Comparison of ENCODE assay signal across 9 mouse cellular contexts in genomic region chr13:59656316-59656832, GRCm38 (mm10). TPM values are rescaled to one million over a fixed set of nuclear protein-coding genes. Genes with fewer than 3 reads are reported as not detected.
DNase-seq lines count a peak whose midpoint lies in the region; ATAC-seq and TF ChIP-seq lines count a peak whose summit lies in the region.
"Had no signal": no experiment of that assay in that cellular context is flagged by ENCODE, and none has a peak within 500 bp of the region (broad histone marks: within the 10 kb centered on the region; RNA-seq: fewer than 3 reads in every experiment).

No protein-coding gene starts in this region.

- H3K9me3 ChIP-seq in heart, embryonic 14.5 days (ENCODE audit: control insufficient read depth, low read length) = no peaks in the 10 kb centered on the region
- peaks cover 2% of the 10 kb centered on the region for H3K9me3 ChIP-seq in CH12.LX (replicated peaks; ENCODE audit: low read length)
- H3K9me3 ChIP-seq in hindbrain, embryonic 13.5 days = no peaks in the 10 kb centered on the region
- H3K9me3 ChIP-seq in midbrain, embryonic 12.5 days = no peaks in the 10 kb centered on the region
- H3K9me3 ChIP-seq: limb, embryonic 13.5 days had no signal

- no peak for DNase-seq in heart, postnatal 14 days
- DNase-seq in CH12.LX (ENCODE audit: extremely low read depth) = peak; percentile 80
- no peak for DNase-seq in embryo, embryonic 10.5 days (ENCODE audit: low spot score)
- no peak for DNase-seq in right cerebral cortex, postnatal 10 days (ENCODE audit: low spot score in 2 of 2)
- DNase-seq in left cerebral cortex, postnatal 36 days (ENCODE audit: low spot score in 2 of 2) = no peak

- H3K4me2 ChIP-seq in heart, embryonic 14.5 days (ENCODE audit: low read length) = no peak overlapping the region
- peak overlapping the region; percentile 48; the same call in 1 of the 2 replicates for H3K4me2 ChIP-seq in CH12.LX (ENCODE audit: insufficient read depth, low read depth, poor library complexity, severe bottlenecking)
- H3K4me2 ChIP-seq in hindbrain, embryonic 13.5 days = no peak overlapping the region
- peak overlapping the region; percentile 11; the same call in 1 of the 2 replicates for H3K4me2 ChIP-seq in midbrain, embryonic 12.5 days (replicated peaks)
- H3K4me2 ChIP-seq: limb, embryonic 13.5 days had no signal

- 63% methylated on average over 10 of the region's 10 CpGs for WGBS in heart, embryonic 14.5 days
- WGBS in hindbrain, embryonic 13.5 days = 55% methylated on average over 10 of the region's 10 CpGs
- WGBS in midbrain, embryonic 12.5 days = 51% methylated on average over 10 of the region's 10 CpGs

- TF ChIP-seq POLR2A in CH12.LX (IDR thresholded peaks at IDR 0.05; ENCODE audit: low read depth, low read length) = peak; percentile 44; the same call in 1 of the 2 replicates

- no peaks in the 10 kb centered on the region for H3K79me2 ChIP-seq in CH12.LX (replicated peaks; ENCODE audit: control insufficient read depth, extremely low read depth, insufficient read depth, poor library complexity, severe bottlenecking)

- H3K27ac ChIP-seq in heart, embryonic 14.5 days (replicated peaks in 1 of 2; ENCODE audit: control insufficient read depth in 1 of 2, insufficient read depth in 1 of 2, low read depth in 2 of 2, low read length in 2 of 2) = peak overlapping the region; percentile 31 to 58; a peak in 3 of 4 replicates
- 0 out of 2 replicates have a peak overlapping the region, but pooled peaks have one; percentile 4 for H3K27ac ChIP-seq in CH12.LX (ENCODE audit: insufficient read depth, low read depth)
- H3K27ac ChIP-seq in hindbrain, embryonic 13.5 days = peak overlapping the region; percentile 75
- H3K27ac ChIP-seq in midbrain, embryonic 12.5 days (replicated peaks) = peak overlapping the region; percentile 89
- H3K27ac ChIP-seq: limb, embryonic 13.5 days had no signal

- dilution Hi-C loops in CH12.LX (cut with MboI; ENCODE audit: extremely low pct_ligation_motif_present, extremely low pct_unique_long_range_greater_than_20kb, low sequenced_read_pairs) = no loop called here

- no peak overlapping the region for H3K4me3 ChIP-seq in heart, embryonic 14.5 days (ENCODE audit: control insufficient read depth in 1 of 2, insufficient read depth in 1 of 2, low read depth in 1 of 2, low read length in 2 of 2)
- H3K4me3 ChIP-seq in CH12.LX (replicated peaks in 1 of 3; ENCODE audit: low read depth in 2 of 3, low read length in 2 of 3, poor library complexity in 1 of 3) = peak overlapping the region in 2 of 3 experiments; percentile 1 to 37
- no peak overlapping the region for H3K4me3 ChIP-seq in hindbrain, embryonic 13.5 days
- no peak overlapping the region for H3K4me3 ChIP-seq in midbrain, embryonic 12.5 days
- H3K4me3 ChIP-seq: limb, embryonic 13.5 days had no signal

- in situ Hi-C loops in CH12.LX (cut with MboI; ENCODE audit: low pct_ligation_motif_present, low pct_unique_long_range_greater_than_20kb, low sequenced_read_pairs) = no loop called here

- H3K36me3 ChIP-seq in heart, embryonic 14.5 days (ENCODE audit: control insufficient read depth, insufficient read depth, low read length) = no peaks in the 10 kb centered on the region
- H3K36me3 ChIP-seq in CH12.LX (replicated peaks in 1 of 2; ENCODE audit: control insufficient read depth in 1 of 2, insufficient read depth in 1 of 2, low read length in 1 of 2) = peaks cover 3 to 52% of the 10 kb centered on the region in 2 experiments
- H3K36me3 ChIP-seq in hindbrain, embryonic 13.5 days = peaks cover 25% of the 10 kb centered on the region
- peaks cover 57% of the 10 kb centered on the region for H3K36me3 ChIP-seq in midbrain, embryonic 12.5 days

- ATAC-seq in heart, embryonic 14.5 days (ENCODE audit: insufficient number of reproducible peaks, insufficient read depth, low FRiP score, low read depth) = no peak
- no peak for ATAC-seq in hindbrain, embryonic 13.5 days (ENCODE audit: low FRiP score)
- ATAC-seq in midbrain, embryonic 12.5 days (ENCODE audit: low FRiP score, low read depth) = peak; percentile 32; the same call in 1 of the 2 replicates

- H3K27me3 ChIP-seq in heart, embryonic 14.5 days (ENCODE audit: control insufficient read depth, insufficient read depth, low read length) = no peaks in the 10 kb centered on the region
- no peaks in the 10 kb centered on the region for H3K27me3 ChIP-seq in CH12.LX (replicated peaks)
- no peaks in the 10 kb centered on the region for H3K27me3 ChIP-seq in hindbrain, embryonic 13.5 days
- H3K27me3 ChIP-seq in midbrain, embryonic 12.5 days = no peaks in the 10 kb centered on the region
- H3K27me3 ChIP-seq: limb, embryonic 13.5 days had no signal

- peak; percentile 42; the same call in 1 of the 2 replicates for TF ChIP-seq EP300 in CH12.LX (IDR thresholded peaks at IDR 0.05; ENCODE audit: low read length)

- H3K9ac ChIP-seq in heart, embryonic 14.5 days (ENCODE audit: low read length) = no peak overlapping the region
- no peak overlapping the region for H3K9ac ChIP-seq in CH12.LX (ENCODE audit: insufficient read depth, low read depth)
- no peak overlapping the region for H3K9ac ChIP-seq in hindbrain, embryonic 13.5 days
- H3K9ac ChIP-seq in midbrain, embryonic 12.5 days (replicated peaks) = no peak overlapping the region
- H3K9ac ChIP-seq: limb, embryonic 13.5 days had no signal

- no peak for TF ChIP-seq CTCF in CH12.LX (conservative IDR thresholded peaks at IDR 0.05 in 1 of 2, IDR thresholded peaks at IDR 0.05 in 1 of 2; ENCODE audit: low read depth in 2 of 2, low read length in 2 of 2)

- H3K4me1 ChIP-seq in heart, embryonic 14.5 days (ENCODE audit: control insufficient read depth in 2 of 2, insufficient read depth in 2 of 2, low read length in 2 of 2) = peaks cover 13 to 18% of the 10 kb centered on the region in 2 experiments
- peaks cover 13 to 38% of the 10 kb centered on the region in 2 experiments for H3K4me1 ChIP-seq in CH12.LX (ENCODE audit: control insufficient read depth in 1 of 2, insufficient read depth in 2 of 2)
- H3K4me1 ChIP-seq in hindbrain, embryonic 13.5 days (replicated peaks) = peaks cover 35% of the 10 kb centered on the region
- peaks cover 46% of the 10 kb centered on the region for H3K4me1 ChIP-seq in midbrain, embryonic 12.5 days

- no peak for TF ChIP-seq RAD21 in CH12.LX (IDR thresholded peaks at IDR 0.05; ENCODE audit: low read depth, low read length)

- intact Hi-C loops in heart, postnatal 14 days (cut with DNase I) = no loop called here
- intact Hi-C loops in left cerebral cortex, postnatal 36 days (cut with DNase I) = no loop called here

TF ChIP-seq in CH12.LX, 34 proteins besides CTCF, POLR2A, EP300 and RAD21 (continues in another document):
- TF ChIP-seq MAX (IDR thresholded peaks at IDR 0.05; ENCODE audit: low read length) (peak; percentile 78), ZC3H11A (IDR thresholded peaks at IDR 0.05; ENCODE audit: low read depth, low read length) (no peak), IRF4 (IDR thresholded peaks at IDR 0.05; ENCODE audit: low read depth, low read length) (peak; percentile 43), BHLHE40 (IDR thresholded peaks at IDR 0.05; ENCODE audit: low read depth, low read length) (0 out of 2 replicates have a peak, but pooled peaks have one; percentile 31), TBP (conservative IDR thresholded peaks at IDR 0.05; ENCODE audit: low read depth, low read length) (no peak; the same call in 1 of the 2 replicates), SMC3 (IDR thresholded peaks at IDR 0.05; ENCODE audit: low read depth, low read length) (no peak), NRF1 (IDR thresholded peaks at IDR 0.05; ENCODE audit: low read depth, low read length) (no peak), NELFE (IDR thresholded peaks at IDR 0.05; ENCODE audit: low read depth, low read length) (peak; percentile 62; the same call in 1 of the 2 replicates), POLR2AphosphoS2 (IDR thresholded peaks at IDR 0.05; ENCODE audit: low read depth, low read length) (no peak)

RNA-seq across cellular contexts. Expression of gene Golm1, which starts 19.2 kb away (rescaled TPM):
- polyA plus RNA-seq in heart, embryonic 14.5 days (2014; fragmentation: Nextera tagmentation; extraction: Ambion mirVana) = 46.6 and 49.2 TPM in 2 replicates
- 10 to 100 TPM; 16.3 to 20.8 TPM for total RNA-seq in heart, postnatal 14 days (2021)
- total RNA-seq in CH12.LX (2012; rRNA removed) (16.4 and 17.4 TPM in 2 replicates), CH12.LX (2014; rRNA removed) (18.9 and 21.9 TPM in 2 replicates)
- polyA plus RNA-seq in CH12.LX (2012; ENCODE audit: insufficient read length, low read depth) = 14.3 and 18.1 TPM in 2 replicates
- 49.3 and 50.6 TPM in 2 replicates for polyA plus RNA-seq in hindbrain, embryonic 13.5 days (2015; fragmentation: Nextera tagmentation; extraction: Ambion mirVana)
- polyA plus RNA-seq in midbrain, embryonic 12.5 days (2016; fragmentation: Nextera tagmentation; extraction: Ambion mirVana) = 122 and 134 TPM in 2 replicates
- 10 to 100 TPM; 17.2 to 20.5 TPM for total RNA-seq in left cerebral cortex, postnatal 36 days (2021)

RNA-seq across cellular contexts. Expression of gene 4921517D22Rik, which starts 37.5 kb away (rescaled TPM):
- not detected in 2 replicates for polyA plus RNA-seq in heart, embryonic 14.5 days (2014; fragmentation: Nextera tagmentation; extraction: Ambion mirVana)
- total RNA-seq in heart, postnatal 14 days (2021) = not detected
- total RNA-seq in CH12.LX (2012; rRNA removed) (not detected in 2 replicates), CH12.LX (2014; rRNA removed) (not detected in 2 replicates)
- polyA plus RNA-seq in CH12.LX (2012; ENCODE audit: insufficient read length, low read depth) = not detected in 2 replicates
- polyA plus RNA-seq in hindbrain, embryonic 13.5 days (2015; fragmentation: Nextera tagmentation; extraction: Ambion mirVana) = not detected in 2 replicates
- not detected in 2 replicates for polyA plus RNA-seq in midbrain, embryonic 12.5 days (2016; fragmentation: Nextera tagmentation; extraction: Ambion mirVana)
- total RNA-seq in left cerebral cortex, postnatal 36 days (2021) = not detected
- polyA plus RNA-seq: limb, embryonic 13.5 days had no signal

RNA-seq across cellular contexts. Expression of gene Spata31d1a, which starts 53.8 kb away (rescaled TPM):
- polyA plus RNA-seq in heart, embryonic 14.5 days (2014; fragmentation: Nextera tagmentation; extraction: Ambion mirVana) = 0.05 TPM in 1 of 2 replicates, not detected in the other
- total RNA-seq in heart, postnatal 14 days (2021) = not detected
- total RNA-seq in CH12.LX (2012; rRNA removed) (not detected in 2 replicates), CH12.LX (2014; rRNA removed) (not detected in 2 replicates)
- 0.19 TPM in 1 of 2 replicates, not detected in the other for polyA plus RNA-seq in CH12.LX (2012; ENCODE audit: insufficient read length, low read depth)
- 0.04 TPM in 1 of 2 replicates, not detected in the other for polyA plus RNA-seq in hindbrain, embryonic 13.5 days (2015; fragmentation: Nextera tagmentation; extraction: Ambion mirVana)
- 0.05 TPM in 2 replicates for polyA plus RNA-seq in midbrain, embryonic 12.5 days (2016; fragmentation: Nextera tagmentation; extraction: Ambion mirVana)
- total RNA-seq in left cerebral cortex, postnatal 36 days (2021) = under 1 TPM; 0.12 to 0.25 TPM
- polyA plus RNA-seq: limb, embryonic 13.5 days had no signal

RNA-seq across cellular contexts. Expression of gene Spata31d1b, which starts 55.7 kb away (rescaled TPM):
- polyA plus RNA-seq in heart, embryonic 14.5 days (2014; fragmentation: Nextera tagmentation; extraction: Ambion mirVana) = not detected in 2 replicates
- total RNA-seq in heart, postnatal 14 days (2021) = not detected
- total RNA-seq in CH12.LX (2012; rRNA removed) (0.13 and 0.30 TPM in 2 replicates), CH12.LX (2014; rRNA removed) (0.09 and 0.18 TPM in 2 replicates)
- polyA plus RNA-seq in CH12.LX (2012; ENCODE audit: insufficient read length, low read depth) = 0.05 and 0.27 TPM in 2 replicates
- polyA plus RNA-seq in hindbrain, embryonic 13.5 days (2015; fragmentation: Nextera tagmentation; extraction: Ambion mirVana) = not detected in 2 replicates
- 0.07 TPM in 1 of 2 replicates, not detected in the other for polyA plus RNA-seq in midbrain, embryonic 12.5 days (2016; fragmentation: Nextera tagmentation; extraction: Ambion mirVana)
- total RNA-seq in left cerebral cortex, postnatal 36 days (2021) = not detected
- polyA plus RNA-seq: limb, embryonic 13.5 days had no signal

Comparison
In these comparisons a context has a peak if more than half of its experiments do, and no peak if none do; other contexts are left out.
1. H3K27ac ChIP-seq: peak in every context shown above with its lines; median percentile 89 in midbrain, embryonic 12.5 days; 75 in hindbrain, embryonic 13.5 days; 44 in heart, embryonic 14.5 days; 4 in CH12.LX.
2. H3K4me2 ChIP-seq: peak in CH12.LX (single experiment) and midbrain, embryonic 12.5 days (single experiment); none in heart, embryonic 14.5 days (single experiment) and hindbrain, embryonic 13.5 days (single experiment).
3. H3K4me3 ChIP-seq: peak in CH12.LX (2 of 3); none in heart, embryonic 14.5 days (0 of 2), hindbrain, embryonic 13.5 days (single experiment) and midbrain, embryonic 12.5 days (single experiment).